Mouse (Mus musculus) bone marrow, adult 2 months (tissue): ENCODE results near the gene Loxl3. TPM values are rescaled to one million over a fixed set of nuclear protein-coding genes. Genes with fewer than 3 reads are reported as not detected.

Experiments
- H3K27ac ChIP-seq: fragments of 200-500 bp; 2 replicates; pipeline ENCODE4 v1.5.1; 2012; ENCODE audit warnings: low read depth, mild to moderate bottlenecking, control low read depth, inconsistent platforms, low read length; ENCODE audit not compliant: control insufficient read depth, poor library complexity, insufficient read depth
- H3K4me1 ChIP-seq: fragments of 200-500 bp; 2 replicates; pipeline ENCODE4 v1.6.1; 2011; ENCODE audit warnings: low read length; ENCODE audit not compliant: control insufficient read depth, insufficient read depth
- H3K4me3 ChIP-seq: fragments of 200-500 bp; replicated peaks from 2 replicates; pipeline ENCODE3; 2011; ENCODE audit warnings: mild to moderate bottlenecking, low read depth, low read length, control low read depth; ENCODE audit not compliant: control insufficient read depth
- CTCF ChIP-seq: fragments of 200-500 bp; IDR thresholded peaks from 2 replicates; pipeline ENCODE4 v1.5.1; 2011; ENCODE audit warnings: low read length, control low read depth; ENCODE audit not compliant: control insufficient read depth, insufficient read depth
- POLR2A ChIP-seq: fragments of 200-500 bp; IDR thresholded peaks from 2 replicates; pipeline ENCODE4 v1.6.1; 2011; ENCODE audit warnings: low read depth, mild to moderate bottlenecking, control low read depth, low read length, borderline replicate concordance; ENCODE audit not compliant: control insufficient read depth
- WGBS: fragments of 180-500 bp; shearing (Covaris S2); methylation state at CpG from one replicate; pipeline ENCODE4 v1.1.7; 2018; 5-methylcytosine and 5-hydroxymethylcytosine counted together
- polyA plus RNA-seq: library from polyadenylated mRNA; stranded (reverse); fragments of >200 nt; gene quantifications from 2 replicates; pipeline ENCODE4 v1.2.4, GENCODE M21; 2011; ENCODE audit warnings: low replicate concordance; ENCODE audit not compliant: missing spikeins, insufficient read depth, insufficient read length

The Loxl3 gene
- polyA plus RNA-seq, 1 experiment, result 13.3 TPM

DNA sequence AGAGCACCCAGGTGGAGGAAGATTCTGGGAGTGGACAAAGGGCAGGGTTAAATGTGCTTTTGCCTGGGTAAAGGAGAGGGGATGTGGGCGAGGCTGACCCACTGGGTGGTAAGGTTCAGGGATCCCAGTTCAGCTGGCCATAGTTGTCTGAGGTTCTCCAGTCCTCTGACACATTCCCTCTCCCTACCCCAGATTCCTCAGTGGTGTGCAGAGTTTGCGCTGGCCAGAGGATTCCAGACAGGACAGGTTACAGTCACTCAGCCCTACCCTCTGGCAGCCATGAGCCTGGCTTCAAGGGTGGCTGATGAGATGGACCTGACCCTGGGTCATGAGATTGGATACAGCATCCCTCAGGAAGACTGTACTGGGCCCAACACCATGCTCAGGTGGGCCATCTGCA is 24.8 kb downstream of the Loxl3 start:
- Histone ChIP-seq H3K4me1 (no peaks in the 10 kb centered on the region), H3K27ac (no peak overlapping the region), H3K4me3 (no peak overlapping the region)
- TF ChIP-seq POLR2A (no peak), CTCF (no peak)
- 84% methylated on average over 2 of the region's 2 CpGs for WGBS

DNA sequence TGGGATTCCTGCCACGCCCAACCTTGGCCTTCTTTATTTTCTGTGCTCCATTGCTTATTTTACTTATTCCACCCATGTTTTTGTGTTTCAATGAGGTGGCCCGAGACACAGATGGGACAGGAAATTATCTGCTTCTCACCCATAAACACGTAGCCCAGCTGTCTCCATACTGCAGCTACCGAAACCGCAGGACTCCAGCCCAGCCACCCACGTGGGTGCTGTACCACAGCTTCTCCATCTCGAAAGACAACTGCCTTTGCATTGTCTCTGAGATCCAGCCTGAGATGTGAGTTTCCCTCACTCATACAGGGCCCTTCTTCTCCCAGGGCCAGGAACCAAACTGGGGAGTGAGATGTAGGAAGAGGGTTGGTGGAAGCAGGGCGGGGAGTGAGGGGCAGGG is 32.0 kb downstream of the Loxl3 start:
- H3K4me1 ChIP-seq, result no peaks in the 10 kb centered on the region
- WGBS, result 43% methylated on average over 8 of the region's 8 CpGs
- TF ChIP-seq POLR2A (no peak), CTCF (no peak)
- no peak overlapping the region for H3K4me3 ChIP-seq
- no peak overlapping the region for H3K27ac ChIP-seq

DNA sequence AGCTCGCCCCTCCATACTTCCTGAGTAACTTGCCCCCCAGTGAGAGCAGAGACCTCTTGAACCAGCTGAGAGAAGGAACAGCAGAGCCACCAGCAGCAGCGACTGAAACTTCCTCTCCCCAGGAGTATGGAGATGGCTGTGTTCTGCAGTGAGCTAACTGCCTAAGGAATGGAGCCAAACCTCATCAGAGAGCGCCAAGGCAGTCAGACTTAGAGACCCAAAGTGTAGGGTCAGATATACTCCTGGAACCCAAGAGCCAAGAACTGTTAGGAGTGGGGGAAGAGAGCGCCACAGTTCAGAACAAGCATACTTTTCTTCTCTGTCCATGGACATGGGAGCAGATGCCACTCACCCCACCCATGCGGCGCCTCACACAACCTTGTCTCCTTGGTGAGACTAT is 32.5 kb downstream of the Loxl3 start:
- Histone ChIP-seq H3K4me1 (no peaks in the 10 kb centered on the region), H3K4me3 (no peak overlapping the region), H3K27ac (no peak overlapping the region)
- 32% methylated on average over 6 of the region's 6 CpGs for WGBS
- TF ChIP-seq POLR2A, result no peak
- no peak for TF ChIP-seq CTCF

DNA sequence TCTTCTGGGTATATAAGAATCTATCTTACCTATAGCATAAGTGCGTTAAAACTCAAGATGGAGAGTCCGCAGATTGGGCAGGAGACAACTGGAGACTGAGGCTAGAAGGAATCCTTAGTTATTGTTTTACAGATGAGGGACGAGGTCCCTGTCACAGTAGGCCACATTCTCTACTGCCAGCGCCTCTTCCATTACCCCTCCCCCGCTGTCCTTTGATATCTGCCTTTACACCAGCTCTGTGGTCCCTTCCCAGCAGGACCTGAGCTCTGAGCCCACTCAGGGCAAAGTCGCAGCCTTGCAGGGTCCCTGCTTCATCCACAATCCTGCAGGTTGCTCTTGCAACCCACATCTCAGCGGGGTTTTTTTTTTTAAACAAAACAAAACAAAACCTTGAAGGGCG is 34.2 kb downstream of the Loxl3 start:
- H3K4me1 ChIP-seq, result no peaks in the 10 kb centered on the region
- no peak overlapping the region for H3K4me3 ChIP-seq
- 50% methylated on average over 8 of the region's 8 CpGs for WGBS
- no peak for TF ChIP-seq POLR2A
- no peak for TF ChIP-seq CTCF
- H3K27ac ChIP-seq, result no peak overlapping the region

DNA sequence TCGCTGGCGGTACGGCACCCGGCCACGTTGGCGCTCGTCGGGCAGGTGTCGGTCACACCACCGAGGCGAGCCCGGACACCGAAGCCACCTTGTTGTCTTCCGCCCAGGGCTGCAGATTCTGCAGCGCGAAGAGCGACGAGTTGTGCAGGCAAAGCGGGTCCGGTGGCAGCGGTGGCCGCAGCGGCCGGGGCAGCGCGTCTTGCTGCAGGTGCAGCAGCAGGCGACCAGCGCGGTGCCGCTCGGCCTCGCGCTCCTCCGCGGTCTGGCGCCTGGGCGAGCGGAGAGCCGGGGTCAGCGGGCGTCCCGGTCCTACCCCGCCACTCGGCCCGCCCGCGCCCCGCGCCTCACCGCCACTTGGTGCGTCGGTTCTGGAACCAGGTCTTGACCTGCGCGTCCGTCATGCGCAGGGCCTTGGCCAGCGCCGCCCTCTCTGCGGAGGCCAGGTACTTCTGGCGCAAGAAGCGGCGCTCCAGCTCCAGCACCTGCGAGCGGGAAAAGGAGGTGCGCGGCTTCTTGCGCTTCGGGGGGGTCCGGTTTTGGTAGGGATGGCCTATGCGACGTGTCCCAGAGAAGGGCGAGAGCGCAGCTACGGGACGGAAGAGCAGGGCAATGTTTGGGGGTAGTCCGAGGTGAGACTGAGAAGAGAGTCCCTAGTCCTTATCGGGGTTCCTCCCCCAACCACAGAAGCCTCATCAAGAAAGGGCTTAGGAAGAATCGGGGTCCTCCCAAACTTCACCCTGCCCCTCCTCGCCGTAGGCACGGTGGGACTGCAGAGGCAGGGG is 34.9 kb downstream of the Loxl3 start:
- Histone ChIP-seq H3K4me1 (no peaks in the 10 kb centered on the region), H3K27ac (no peak overlapping the region; the same call in 1 of the 2 replicates), H3K4me3 (no peak overlapping the region)
- 2% methylated on average over 81 of the region's 81 CpGs for WGBS
- TF ChIP-seq CTCF, result no peak
- no peak for TF ChIP-seq POLR2A

DNA sequence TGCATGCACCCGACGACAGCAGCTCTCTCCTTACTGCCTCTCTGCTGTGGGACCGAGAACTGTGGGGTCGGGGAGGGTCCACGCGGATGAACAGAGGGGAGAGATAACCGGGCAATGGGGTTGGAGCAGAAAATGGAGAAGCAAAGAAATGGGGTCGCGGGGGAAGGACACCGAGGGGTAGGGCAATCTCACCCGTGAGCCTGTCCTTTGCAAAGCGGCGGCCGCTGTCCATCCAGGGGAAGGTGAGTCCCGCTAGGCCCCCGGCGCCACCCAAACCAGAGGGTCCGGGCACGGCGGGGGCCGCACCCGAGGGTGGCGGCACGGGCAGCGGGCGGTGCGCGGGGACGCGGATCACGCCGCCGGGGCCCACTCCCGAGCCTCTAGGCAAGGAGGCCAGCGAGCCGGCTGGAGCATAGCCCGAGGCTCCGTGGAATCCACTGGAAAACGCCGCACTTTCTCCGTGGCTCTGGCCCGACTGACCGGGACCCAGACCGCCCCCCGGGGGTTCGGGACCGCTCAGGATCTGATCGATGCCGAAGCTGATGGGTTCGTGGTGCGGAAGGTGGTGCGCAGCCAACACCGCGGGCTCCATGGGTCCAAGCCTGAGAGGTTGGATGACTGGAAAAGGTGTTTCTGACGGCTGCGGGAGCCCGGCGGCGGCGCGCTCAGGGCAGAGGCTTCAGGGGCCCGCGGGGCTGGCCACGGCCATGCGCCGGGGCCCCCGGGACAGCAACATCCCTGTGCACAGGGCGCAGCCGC is 35.7 kb downstream of the Loxl3 start:
- WGBS, result 4% methylated on average over 69 of the region's 69 CpGs
- TF ChIP-seq CTCF (no peak), POLR2A (no peak)
- H3K4me3 ChIP-seq, result no peak overlapping the region

DNA sequence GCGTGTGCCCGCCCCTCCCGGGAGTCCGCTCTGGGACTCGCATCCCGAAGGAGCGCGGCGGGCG is 36.1 kb downstream of the Loxl3 start, which contains the start of gene Tlx2:
TSS of gene Tlx2 (minus strand) at position 47 of the 64 bp plus-strand sequence.
- H3K4me1 ChIP-seq, result no peaks in the 10 kb centered on the region
- TF ChIP-seq POLR2A (no peak), CTCF (no peak)
- WGBS, result 1% methylated on average over 10 of the region's 10 CpGs

More for the DNA sequence above, 35.7 kb downstream of the Loxl3 start:
- no peak overlapping the region for H3K27ac ChIP-seq
- no peaks in the 10 kb centered on the region for H3K4me1 ChIP-seq

DNA sequence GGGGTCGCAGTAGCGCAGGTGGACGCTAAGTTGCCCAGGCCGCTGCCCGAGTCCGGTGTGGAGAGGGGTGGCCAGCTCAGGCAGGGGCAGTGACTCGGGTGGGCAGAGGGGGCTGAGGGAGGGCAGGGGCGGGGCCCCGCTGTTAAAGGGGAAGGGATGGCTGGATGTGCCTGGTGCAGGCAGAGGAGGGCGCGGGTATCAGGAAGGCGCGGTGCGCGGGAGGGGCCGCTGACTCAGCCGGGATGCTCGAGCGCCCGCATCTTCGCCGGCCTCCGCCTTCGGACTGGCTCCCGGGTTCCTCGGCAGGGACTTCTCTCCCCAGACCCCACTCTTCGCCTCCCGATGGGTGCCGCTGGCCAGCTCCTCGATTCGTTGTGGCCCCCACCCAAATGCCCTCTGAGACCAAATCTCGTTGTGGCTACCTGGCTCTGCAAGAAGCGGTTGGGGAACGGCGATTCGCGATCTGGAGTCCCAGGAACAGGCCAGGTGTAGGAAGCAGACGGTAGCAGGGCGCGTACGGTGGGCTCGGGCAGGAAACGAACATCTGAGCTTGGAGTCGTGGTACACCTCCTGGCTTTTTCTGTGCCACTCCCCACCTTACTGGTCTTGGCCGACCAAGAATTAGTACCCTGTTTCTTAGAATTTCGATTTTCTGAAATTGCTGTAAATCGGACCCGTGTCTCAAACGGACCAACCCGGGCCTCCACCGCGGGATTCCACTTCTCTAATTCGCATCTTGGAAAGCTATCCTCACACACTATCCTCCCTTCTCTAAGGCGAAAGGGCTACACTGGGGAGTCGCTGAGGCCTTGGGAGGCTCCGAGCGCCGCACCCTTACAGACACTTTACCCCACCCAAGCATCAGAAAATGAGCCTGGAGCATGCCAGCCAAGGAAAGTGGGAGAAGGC is 36.6 kb downstream of the Loxl3 start:
- H3K27ac ChIP-seq, result no peak overlapping the region
- WGBS, result 3% methylated on average over 58 of the region's 58 CpGs
- no peak for TF ChIP-seq CTCF
- TF ChIP-seq POLR2A, result no peak
- no peaks in the 10 kb centered on the region for H3K4me1 ChIP-seq
- no peak overlapping the region for H3K4me3 ChIP-seq

More for the DNA sequence above, 36.1 kb downstream of the Loxl3 start, which contains the start of gene Tlx2:
- H3K27ac ChIP-seq, result no peak within 1 kb of the TSS
- H3K4me3 ChIP-seq, result no peak within 1 kb of the TSS
